ENCODE assay signal across 20 mouse cellular contexts in the genomic region with DNA sequence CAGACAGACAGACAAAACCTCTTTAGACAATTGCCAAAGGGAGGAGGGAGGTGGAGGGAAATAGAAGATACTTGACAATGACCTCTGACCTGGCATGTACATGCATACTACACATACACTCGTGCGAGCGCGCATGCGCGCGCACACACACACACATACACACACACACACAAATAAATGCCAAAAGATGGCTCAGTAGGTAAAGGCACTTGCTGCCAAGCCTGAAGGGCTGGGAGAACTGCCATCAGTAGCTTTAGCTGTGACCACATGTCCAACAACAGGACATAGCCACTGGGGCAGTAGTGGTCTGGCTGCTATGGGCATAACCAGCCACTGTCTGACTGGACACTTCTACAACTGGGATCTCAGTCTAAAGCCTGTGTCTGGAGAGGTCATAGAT. TPM values are rescaled to one million over a fixed set of nuclear protein-coding genes. Genes with fewer than 3 reads are reported as not detected.
A peak's percentile ranks its signal among the peaks of the same experiment; 100 is the strongest.
DNase-seq lines count a peak whose midpoint lies in the region; TF ChIP-seq lines count a peak whose summit lies in the region.
"Had no signal": no experiment of that assay in that cellular context is flagged by ENCODE, and none has a peak within 500 bp of the region (broad histone marks: within the 10 kb centered on the region; RNA-seq: fewer than 3 reads in every experiment).

No protein-coding gene starts in this region.

- 35% methylated on average over 7 of the region's 7 CpGs for WGBS in cerebellum, adult 2 months

- DNase-seq in cerebellum, adult 11 months: peak; percentile 63
- DNase-seq in cerebellum, postnatal 4 days (ENCODE audit: low spot score in 2 of 2): no peak
- DNase-seq in cerebellum, adult 2 months: peak; percentile 66 to 79
- DNase-seq in cerebellum, postnatal 10 days: peak; percentile 63 to 65
- no peak for DNase-seq in heart, postnatal 25 days (ENCODE audit: low spot score)
- no peak for DNase-seq in frontal cortex, postnatal 25 days (ENCODE audit: low spot score in 2 of 2)
- DNase-seq in right cerebral cortex, postnatal 25 days: no peak
- DNase-seq: adrenal gland, adult 8-10 months; adrenal gland, postnatal 36 days; B cell, adult 2 months; gastrocnemius, postnatal 14 days; heart, postnatal 36 days; kidney, adult 8-10 months had no signal

- H3K27ac ChIP-seq in cerebellum, adult 2 months (ENCODE audit: insufficient read depth, low read length): no peak overlapping the region
- H3K27ac ChIP-seq: embryonic facial prominence, embryonic 12.5 days; forebrain, embryonic 15.5 days; hindbrain, embryonic 15.5 days had no signal

- no peaks in the 10 kb centered on the region for H3K27me3 ChIP-seq in cerebellum, adult 2 months (ENCODE audit: control insufficient read depth, insufficient read depth, low read length)
- H3K27me3 ChIP-seq: embryonic facial prominence, embryonic 12.5 days; forebrain, embryonic 15.5 days; heart, embryonic 12.5 days; hindbrain, embryonic 15.5 days had no signal

- intact Hi-C loops in heart, postnatal 25 days (cut with DNase I): no loop called here

- no peak overlapping the region for H3K4me3 ChIP-seq in cerebellum, adult 2 months (replicated peaks; ENCODE audit: insufficient read depth, low read depth, low read length)
- H3K4me3 ChIP-seq: embryonic facial prominence, embryonic 12.5 days; forebrain, embryonic 15.5 days; heart, embryonic 12.5 days; hindbrain, embryonic 15.5 days had no signal

- peaks cover 38% of the 10 kb centered on the region for H3K4me1 ChIP-seq in cerebellum, adult 2 months (ENCODE audit: control insufficient read depth, insufficient read depth, low read length)

- TF ChIP-seq CTCF in cerebellum, adult 2 months (IDR thresholded peaks at IDR 0.05; ENCODE audit: borderline replicate concordance, insufficient read depth, low read depth, low read length): no peak

- no peak for TF ChIP-seq POLR2A in cerebellum, adult 2 months (IDR thresholded peaks at IDR 0.05; ENCODE audit: borderline replicate concordance, insufficient read depth, low read length)

RNA-seq across cellular contexts. Expression of gene Klhl26, which starts 4.9 kb away (rescaled TPM):
- 62.4 and 68.5 TPM in 2 replicates for polyA plus RNA-seq in cerebellum, adult 2 months (2012; rRNA removed)
- 1 to 10 TPM; 7.6 to 7.7 TPM for total RNA-seq in heart, postnatal 25 days (2021)

RNA-seq across cellular contexts. Expression of gene Tmem59l, which starts 15.3 kb away (rescaled TPM):
- polyA plus RNA-seq in cerebellum, adult 2 months (2012; rRNA removed): 524 and 552 TPM in 2 replicates
- total RNA-seq in heart, postnatal 25 days (2021): not detected
- total RNA-seq: G1E; gastrocnemius, postnatal 14 days; heart, adult 8-10 months; heart, postnatal 36 days had no signal
- polyA plus RNA-seq: CD4-positive, CD25-positive, alpha-beta regulatory T cell, adult 4 months had no signal

RNA-seq across cellular contexts. Expression of gene Crlf1, which starts 21.1 kb away (rescaled TPM):
- 3.8 and 4.0 TPM in 2 replicates for polyA plus RNA-seq in cerebellum, adult 2 months (2012; rRNA removed)
- total RNA-seq in heart, postnatal 25 days (2021): under 1 TPM; 0.34 to 0.81 TPM
- total RNA-seq: G1E had no signal
- polyA plus RNA-seq: CD4-positive, CD25-positive, alpha-beta regulatory T cell, adult 4 months; G1E had no signal

RNA-seq across cellular contexts. Expression of gene Crtc1, which starts 32.5 kb away (rescaled TPM):
- polyA plus RNA-seq in cerebellum, adult 2 months (2012; rRNA removed): 90.2 and 105 TPM in 2 replicates
- total RNA-seq in heart, postnatal 25 days (2021): 10 to 100 TPM; 10.3 to 10.6 TPM

RNA-seq across cellular contexts. Expression of gene Rex1bd, which starts 34.7 kb away (rescaled TPM):
- polyA plus RNA-seq in cerebellum, adult 2 months (2012; rRNA removed): 184 and 189 TPM in 2 replicates
- 100 to 1,000 TPM; 102 TPM for total RNA-seq in heart, postnatal 25 days (2021)

Comparison
In these comparisons a context has a peak if more than half of its experiments do, and no peak if none do; other contexts are left out.
1. DNase-seq: peak in cerebellum, adult 11 months (single experiment), cerebellum, adult 2 months (2 of 2) and cerebellum, postnatal 10 days (2 of 2); none in cerebellum, postnatal 4 days (0 of 2), heart, postnatal 25 days (single experiment), frontal cortex, postnatal 25 days (0 of 2) and right cerebral cortex, postnatal 25 days (single experiment).